15 mouse cellular contexts compared by ENCODE assay signal in genomic region chr12:81163566-81163965, GRCm38 (mm10).
DNase-seq lines count a peak whose midpoint lies in the region; ATAC-seq lines count a peak whose summit lies in the region.
"Had no signal": no experiment of that assay in that cellular context is flagged by ENCODE, and none has a peak within 500 bp of the region (broad histone marks: within the 10 kb centered on the region; RNA-seq: fewer than 3 reads in every experiment).

No protein-coding gene starts in this region.

- H3K4me2 ChIP-seq in midbrain, embryonic 11.5 days = no peak overlapping the region
- no peak overlapping the region for H3K4me2 ChIP-seq in midbrain, embryonic 14.5 days (ENCODE audit: low read length)

- no peak overlapping the region for H3K27ac ChIP-seq in midbrain, embryonic 11.5 days (ENCODE audit: low read depth, low read length)
- no peak overlapping the region for H3K27ac ChIP-seq in midbrain, embryonic 14.5 days (replicated peaks; ENCODE audit: low read depth, low read length)

- H3K4me3 ChIP-seq in midbrain, embryonic 11.5 days (ENCODE audit: low read depth, low read length) = no peak overlapping the region
- H3K4me3 ChIP-seq in midbrain, embryonic 14.5 days (replicated peaks; ENCODE audit: low read depth, low read length) = no peak overlapping the region

- no peak overlapping the region for H3K9ac ChIP-seq in midbrain, embryonic 11.5 days (ENCODE audit: low read length)
- no peak overlapping the region for H3K9ac ChIP-seq in midbrain, embryonic 14.5 days (replicated peaks; ENCODE audit: low read length)

- peaks cover 7% of the 10 kb centered on the region for H3K4me1 ChIP-seq in midbrain, embryonic 11.5 days (ENCODE audit: control insufficient read depth, insufficient read depth, low read length)
- H3K4me1 ChIP-seq in midbrain, embryonic 14.5 days (ENCODE audit: control insufficient read depth, insufficient read depth, low read length) = peaks cover 9% of the 10 kb centered on the region; the same call in 1 of the 2 replicates

- no peaks in the 10 kb centered on the region for H3K9me3 ChIP-seq in midbrain, embryonic 11.5 days (ENCODE audit: control insufficient read depth, low read length)
- no peaks in the 10 kb centered on the region for H3K9me3 ChIP-seq in midbrain, embryonic 14.5 days (ENCODE audit: control insufficient read depth, low read length)
- H3K9me3 ChIP-seq: G1E had no signal

- 91% methylated on average over 3 of the region's 3 CpGs for WGBS in midbrain, embryonic 11.5 days
- WGBS in midbrain, embryonic 14.5 days = 96% methylated on average over 3 of the region's 3 CpGs

- H3K36me3 ChIP-seq in midbrain, embryonic 11.5 days (ENCODE audit: control insufficient read depth, insufficient read depth, low read length) = no peaks in the 10 kb centered on the region
- H3K36me3 ChIP-seq in midbrain, embryonic 14.5 days (ENCODE audit: control insufficient read depth, insufficient read depth, low read length) = peaks cover 2% of the 10 kb centered on the region; the same call in 1 of the 2 replicates

- no peak for ATAC-seq in midbrain, embryonic 11.5 days (ENCODE audit: low FRiP score)
- no peak for ATAC-seq in midbrain, embryonic 14.5 days (ENCODE audit: low FRiP score, low TSS enrichment)
- ATAC-seq: activated CD4-positive, CD25-positive, alpha-beta regulatory T cell, adult 4 months; CD4-positive, CD25-positive, alpha-beta regulatory T cell, adult 4 months; Patski had no signal

- peak; percentile 8 for DNase-seq in adrenal gland, adult 2 months
- no peak for DNase-seq in adrenal gland, postnatal 10 days
- peak; percentile 60 for DNase-seq in midbrain, embryonic 11.5 days (ENCODE audit: low spot score, missing footprints)
- no peak for DNase-seq in midbrain, embryonic 14.5 days
- DNase-seq: B cell, adult 2 months; cerebellum, adult 11 months; cerebellum, adult 11-12 months; cerebellum, adult 18-20 months; cerebellum, adult 2 months; cerebellum, adult 8-10 months had no signal

- no peaks in the 10 kb centered on the region for H3K27me3 ChIP-seq in midbrain, embryonic 11.5 days (ENCODE audit: control insufficient read depth, insufficient read depth, low read length)
- no peaks in the 10 kb centered on the region for H3K27me3 ChIP-seq in midbrain, embryonic 14.5 days (ENCODE audit: control insufficient read depth, insufficient read depth, low read length)
- H3K27me3 ChIP-seq: CH12.LX had no signal

Comparison
In these comparisons a context has a peak if more than half of its experiments do, and no peak if none do; other contexts are left out.
1. DNase-seq: peak in adrenal gland, adult 2 months (single experiment) and midbrain, embryonic 11.5 days (single experiment); none in adrenal gland, postnatal 10 days (single experiment) and midbrain, embryonic 14.5 days (single experiment).